Mouse (Mus musculus): Measurements from ENCODE around the gene Arsb. TPM values are rescaled to one million over a fixed set of nuclear protein-coding genes. Genes with fewer than 3 reads are reported as not detected.

The Arsb gene
- polyA plus RNA-seq, 1 experiment, result 7.2 TPM

DNA sequence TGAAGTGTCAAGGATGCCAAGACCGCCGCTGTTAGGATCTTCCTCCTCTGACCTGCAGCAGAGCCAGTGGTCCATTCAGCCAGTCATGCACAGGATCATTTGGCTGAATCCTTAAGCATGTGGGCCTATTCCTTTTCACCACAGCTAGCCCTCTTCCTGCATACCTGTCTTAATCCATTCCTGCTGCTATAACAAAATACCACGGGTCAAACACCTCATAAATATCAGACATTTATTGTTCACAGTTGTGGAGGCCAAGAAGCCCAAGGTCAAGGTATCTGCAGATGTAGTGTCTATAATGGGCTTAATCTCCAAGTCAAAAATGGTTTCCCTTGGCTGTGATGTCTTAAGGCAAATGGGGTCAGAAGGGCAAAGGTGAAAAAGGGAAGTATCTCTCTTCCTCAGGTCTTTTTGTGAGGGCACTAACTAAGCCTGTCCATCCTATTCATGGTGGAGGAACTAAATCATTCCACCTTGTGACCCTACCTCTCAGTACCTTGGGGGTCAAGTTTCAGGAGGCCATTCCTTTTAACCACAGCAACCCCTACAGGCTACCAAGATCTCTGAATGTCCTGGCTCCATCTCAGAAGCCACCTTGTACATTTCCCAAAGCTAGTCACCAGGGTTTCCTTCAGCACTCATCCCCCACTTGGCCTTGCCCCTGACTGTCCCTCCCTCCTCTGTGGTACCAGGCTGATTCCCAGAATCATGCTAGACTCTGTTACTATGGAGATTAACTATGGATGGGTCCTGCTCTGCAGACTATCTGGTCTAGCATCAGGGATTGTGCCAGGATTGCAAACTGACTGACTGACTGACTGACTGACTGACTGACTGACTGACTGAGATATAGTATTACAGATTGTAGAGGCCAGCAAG, 128.2 kb downstream of the Arsb start:
- Histone ChIP-seq H3ac (ENCODE audit: control insufficient read depth, insufficient read length) (no peak overlapping the region), H3K36me3 (ENCODE audit: control insufficient read depth, insufficient read depth) (no peaks in the 10 kb centered on the region), H3K4me3 (no peak overlapping the region), H3K4me2 (ENCODE audit: low read depth) (no peak overlapping the region), H3K27me3 (ENCODE audit: control insufficient read depth, insufficient read depth, insufficient read length) (no peaks in the 10 kb centered on the region), H3K79me2 (ENCODE audit: control insufficient read depth, insufficient read depth) (no peaks in the 10 kb centered on the region)
- TF ChIP-seq E2F4 (IDR thresholded peaks at IDR 0.05; ENCODE audit: insufficient read depth) (no peak), USF1 (IDR thresholded peaks at IDR 0.05; ENCODE audit: low read depth) (no peak), CEBPB (IDR thresholded peaks at IDR 0.05; ENCODE audit: insufficient read depth, poor library complexity, severe bottlenecking) (no peak), MYOD1 (IDR thresholded peaks at IDR 0.05; ENCODE audit: control insufficient read depth in 1 of 3, insufficient read length in 2 of 3, low read depth in 2 of 3) (no peak), TCF3 (IDR thresholded peaks at IDR 0.05; ENCODE audit: insufficient read length, low read depth) (no peak), TCF12 (IDR thresholded peaks at IDR 0.05; ENCODE audit: insufficient read depth, poor library complexity, severe bottlenecking) (no peak), MAX (IDR thresholded peaks at IDR 0.05; ENCODE audit: low read depth) (no peak), MYOG (IDR thresholded peaks at IDR 0.05; ENCODE audit: control insufficient read depth in 1 of 3, insufficient read depth in 1 of 3, insufficient read length in 2 of 3, low read depth in 2 of 3) (no peak), SRF (IDR thresholded peaks at IDR 0.05; ENCODE audit: control insufficient read depth, insufficient read length, low read depth) (no peak), REST (IDR thresholded peaks at IDR 0.05; ENCODE audit: insufficient read depth, insufficient read length) (no peak), POLR2A (IDR thresholded peaks at IDR 0.05; ENCODE audit: insufficient read length, low read depth) (no peak), POLR2AphosphoS2 (IDR thresholded peaks at IDR 0.05; ENCODE audit: insufficient read length, low read depth) (no peak)

DNA sequence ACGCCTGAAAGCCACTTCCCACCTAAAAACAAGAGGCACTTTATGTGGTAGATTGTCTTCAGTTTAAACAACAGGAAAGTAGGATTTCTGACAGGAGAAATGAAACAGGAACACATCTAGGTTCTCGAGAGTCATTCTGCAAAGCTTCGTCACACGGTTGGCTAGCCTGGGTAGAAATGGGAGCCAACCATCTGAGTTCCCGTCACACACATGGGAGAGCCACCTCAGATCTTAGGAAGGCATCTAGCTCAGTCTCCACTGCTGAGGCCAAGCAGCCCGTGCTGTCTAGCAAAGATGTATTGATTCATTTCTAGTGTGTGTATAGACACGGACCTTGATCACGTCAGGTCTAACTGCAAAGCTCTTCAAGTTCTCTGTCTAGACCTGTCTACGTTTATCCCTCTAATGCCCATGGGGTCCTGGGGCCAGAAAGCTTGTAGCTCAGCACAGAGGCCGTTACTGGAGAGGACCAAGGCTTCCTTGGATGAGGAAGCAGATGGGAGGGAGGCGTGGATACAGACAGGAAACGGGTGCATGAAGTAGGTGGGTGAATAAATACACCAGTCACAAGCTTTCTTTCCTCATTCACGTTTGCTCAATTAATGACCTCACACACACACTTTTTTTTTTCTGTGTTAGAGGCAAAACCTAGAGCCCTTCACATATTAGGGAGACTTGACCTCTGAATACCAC, 129.7 kb downstream of the Arsb start:
- no peaks in the 10 kb centered on the region for H3K79me2 ChIP-seq (ENCODE audit: control insufficient read depth, insufficient read depth)
- no peak overlapping the region for H3ac ChIP-seq (ENCODE audit: control insufficient read depth, insufficient read length)
- H3K27me3 ChIP-seq (ENCODE audit: control insufficient read depth, insufficient read depth, insufficient read length), result no peaks in the 10 kb centered on the region
- no peaks in the 10 kb centered on the region for H3K36me3 ChIP-seq (ENCODE audit: control insufficient read depth, insufficient read depth)
- H3K4me3 ChIP-seq, result no peak overlapping the region
- TF ChIP-seq MYOG (IDR thresholded peaks at IDR 0.05; ENCODE audit: control insufficient read depth in 1 of 3, insufficient read depth in 1 of 3, insufficient read length in 2 of 3, low read depth in 2 of 3) (no peak), MYOD1 (IDR thresholded peaks at IDR 0.05; ENCODE audit: control insufficient read depth in 1 of 3, insufficient read length in 2 of 3, low read depth in 2 of 3) (no peak), MAX (IDR thresholded peaks at IDR 0.05; ENCODE audit: low read depth) (no peak), E2F4 (IDR thresholded peaks at IDR 0.05; ENCODE audit: insufficient read depth) (no peak), TCF3 (IDR thresholded peaks at IDR 0.05; ENCODE audit: insufficient read length, low read depth) (no peak), POLR2AphosphoS2 (IDR thresholded peaks at IDR 0.05; ENCODE audit: insufficient read length, low read depth) (no peak)
- H3K4me2 ChIP-seq (ENCODE audit: low read depth), result no peak overlapping the region

DNA sequence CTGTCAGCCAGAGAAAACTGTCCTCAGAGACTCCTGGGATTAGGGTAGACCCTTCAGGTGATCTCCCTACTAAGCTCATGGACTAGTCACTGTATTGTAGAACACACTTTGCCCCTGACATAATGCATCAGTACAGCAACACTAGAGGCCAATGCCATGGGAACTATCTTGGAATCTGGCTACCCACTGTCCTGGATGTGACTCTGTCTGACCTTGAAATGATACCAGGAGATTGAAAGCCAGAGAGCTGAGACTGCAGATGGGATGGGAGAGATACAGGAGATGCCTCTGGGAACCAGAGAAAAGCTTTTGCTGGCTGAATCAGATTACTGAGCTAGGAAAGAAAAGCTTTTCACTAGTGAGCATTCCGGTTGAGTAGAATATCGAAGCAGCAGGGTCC, 130.7 kb downstream of the Arsb start:
- Histone ChIP-seq H3ac (ENCODE audit: control insufficient read depth, insufficient read length) (no peak overlapping the region), H3K79me2 (ENCODE audit: control insufficient read depth, insufficient read depth) (no peaks in the 10 kb centered on the region), H3K4me2 (ENCODE audit: low read depth) (no peak overlapping the region), H3K4me3 (no peak overlapping the region), H3K27me3 (ENCODE audit: control insufficient read depth, insufficient read depth, insufficient read length) (no peaks in the 10 kb centered on the region), H3K36me3 (ENCODE audit: control insufficient read depth, insufficient read depth) (no peaks in the 10 kb centered on the region)
- no peak for TF ChIP-seq E2F4 (IDR thresholded peaks at IDR 0.05; ENCODE audit: insufficient read depth)
- TF ChIP-seq SRF (IDR thresholded peaks at IDR 0.05; ENCODE audit: control insufficient read depth, insufficient read length, low read depth), result no peak
- TF ChIP-seq CEBPB (IDR thresholded peaks at IDR 0.05; ENCODE audit: insufficient read depth, poor library complexity, severe bottlenecking), result no peak
- TF ChIP-seq MAX (IDR thresholded peaks at IDR 0.05; ENCODE audit: low read depth), result no peak
- no peak for TF ChIP-seq POLR2AphosphoS2 (IDR thresholded peaks at IDR 0.05; ENCODE audit: insufficient read length, low read depth)
- no peak for TF ChIP-seq POLR2A (IDR thresholded peaks at IDR 0.05; ENCODE audit: insufficient read length, low read depth)
- no peak for TF ChIP-seq REST (IDR thresholded peaks at IDR 0.05; ENCODE audit: insufficient read depth, insufficient read length)
- TF ChIP-seq TCF12 (IDR thresholded peaks at IDR 0.05; ENCODE audit: insufficient read depth, poor library complexity, severe bottlenecking), result no peak
- no peak for TF ChIP-seq MYOD1 (IDR thresholded peaks at IDR 0.05; ENCODE audit: control insufficient read depth in 1 of 3, insufficient read length in 2 of 3, low read depth in 2 of 3)
- no peak for TF ChIP-seq MYOG (IDR thresholded peaks at IDR 0.05; ENCODE audit: control insufficient read depth in 1 of 3, insufficient read depth in 1 of 3, insufficient read length in 2 of 3, low read depth in 2 of 3)
- no peak for TF ChIP-seq USF1 (IDR thresholded peaks at IDR 0.05; ENCODE audit: low read depth)
- no peak for TF ChIP-seq TCF3 (IDR thresholded peaks at IDR 0.05; ENCODE audit: insufficient read length, low read depth)

DNA sequence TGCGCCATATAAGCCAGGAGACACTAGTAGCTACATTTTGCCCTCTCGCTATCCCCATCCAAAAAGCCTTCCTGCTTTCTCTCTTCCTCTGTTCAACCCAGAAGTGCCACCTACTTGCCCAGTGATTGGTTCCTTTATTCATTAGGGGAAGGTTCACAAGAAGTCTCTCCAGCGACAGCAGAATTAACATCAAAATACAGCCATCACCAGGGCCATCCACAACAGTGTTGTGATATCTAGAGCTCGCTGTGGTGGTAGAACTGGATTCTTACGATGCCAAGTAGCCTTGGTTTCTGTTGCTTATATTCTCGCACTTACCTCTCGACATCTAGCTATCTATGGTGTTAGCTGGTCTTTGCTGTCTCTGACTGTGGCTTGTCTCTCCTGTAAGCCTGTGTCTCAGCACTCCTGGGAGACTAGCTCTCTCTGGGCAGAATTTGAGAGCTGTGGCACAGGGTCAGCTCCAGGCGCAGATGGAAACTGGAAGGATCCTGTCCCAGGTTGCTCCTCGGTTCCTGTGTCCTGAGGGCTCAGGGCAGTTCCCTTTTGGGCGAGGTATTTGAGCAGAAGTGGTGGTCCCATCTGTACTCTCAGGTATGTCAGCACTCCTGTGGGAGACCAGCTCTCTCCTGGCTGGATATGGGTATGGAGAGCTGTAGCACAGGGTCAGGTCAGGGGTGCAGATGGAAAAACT, 135.3 kb downstream of the Arsb start:
- no peak overlapping the region for H3ac ChIP-seq (ENCODE audit: control insufficient read depth, insufficient read length)
- no peak for TF ChIP-seq MAX (IDR thresholded peaks at IDR 0.05; ENCODE audit: low read depth)
- no peak for TF ChIP-seq REST (IDR thresholded peaks at IDR 0.05; ENCODE audit: insufficient read depth, insufficient read length)
- H3K27me3 ChIP-seq (ENCODE audit: control insufficient read depth, insufficient read depth, insufficient read length), result no peaks in the 10 kb centered on the region
- no peak overlapping the region for H3K4me3 ChIP-seq
- no peak overlapping the region for H3K4me2 ChIP-seq (ENCODE audit: low read depth)
- no peaks in the 10 kb centered on the region for H3K36me3 ChIP-seq (ENCODE audit: control insufficient read depth, insufficient read depth)
- no peaks in the 10 kb centered on the region for H3K79me2 ChIP-seq (ENCODE audit: control insufficient read depth, insufficient read depth)

All from myocyte (in vitro differentiated cells).